Mouse (Mus musculus) heart, postnatal 25 days (tissue): ENCODE measurements around the gene S100a13. TPM values are rescaled to one million over a fixed set of nuclear protein-coding genes. Genes with fewer than 3 reads are reported as not detected.

ENCODE experiments used
- DNase-seq: peaks from one replicate; pipeline ENCODE4 v3.0.0; 2022; ENCODE audit warnings: low spot score
- intact Hi-C: fragments of 180-260 bp; cut with DNase I; formaldehyde crosslinking; loops from one replicate; pipeline ENCODE4 v1.15.1; 2025
- total RNA-seq, 2 experiments: library from RNA; stranded (reverse); gene quantifications; 2 replicates each; pipeline ENCODE4 v1.2.3; 2021

Gene S100a13
- total RNA-seq: 10 to 100 TPM; 27.1 to 29.7 TPM

- intact Hi-C loops: loop anchor here (5.0 kb wide), 1 partner anchor 98 kb away; the partner anchor contains the start of gene S100a6
- DNase-seq: peak; percentile 77
Measured at GRCm38 (mm10) chr3:90513796-90514590, at the start of gene S100a13, which contains the start of gene S100a1. TSS of gene S100a13 (plus strand) at chr3:90514435. TSS of gene S100a1 (minus strand) at chr3:90514392.

- DNase-seq: no peak
- intact Hi-C loops: loop anchor here (5.0 kb wide), 1 partner anchor 32 kb away; the partner anchor contains the start of gene Ints3
Measured at GRCm38 (mm10) chr3:90464552-90465080, 49.6 kb upstream of the S100a13 start.

- no peak for DNase-seq
- intact Hi-C loops: loop anchor here (5.0 kb wide), 1 partner anchor 33 kb away; the partner anchor contains the start of gene Ints3
Measured at GRCm38 (mm10) chr3:90465081-90465685, 49.1 kb upstream of the S100a13 start.

GRCm38 (mm10) chr3:90465686-90466310 lies 48.4 kb upstream of the S100a13 start, which contains the start of gene Npr1:
TSS of gene Npr1 (minus strand) at chr3:90465866.
- intact Hi-C loops: loop anchor here (1.0 to 5.0 kb wide), 2 partner anchors 33 to 53 kb away; partner anchors contain the start of gene Ints3
- peak; percentile 40 for DNase-seq

GRCm38 (mm10) chr3:90466311-90466766 lies 47.9 kb upstream of the S100a13 start:
- intact Hi-C loops: loop anchor here (1.0 to 5.0 kb wide), 2 partner anchors 34 to 54 kb away; partner anchors contain the start of gene Ints3
- peak; percentile 48 for DNase-seq

GRCm38 (mm10) chr3:90467618-90468300 lies 46.5 kb upstream of the S100a13 start:
- DNase-seq: no peak
- intact Hi-C loops: loop anchor here (5.0 kb wide), 1 partner anchor 35 kb away; the partner anchor contains the start of gene Ints3

GRCm38 (mm10) chr3:90472213-90472612 lies 42.0 kb upstream of the S100a13 start:
- intact Hi-C loops: no loop called here
- no peak for DNase-seq

GRCm38 (mm10) chr3:90475151-90475830 lies 38.9 kb upstream of the S100a13 start:
- intact Hi-C loops: no loop called here
- no peak for DNase-seq

GRCm38 (mm10) chr3:90475831-90476611 lies 38.2 kb upstream of the S100a13 start, which contains the start of gene Ilf2:
TSS of gene Ilf2 (plus strand) at chr3:90476126.
- intact Hi-C loops: loop anchor here (1.0 kb wide), 1 partner anchor 14 kb away; no protein-coding TSS in a partner anchor
- DNase-seq: peak; percentile 96

- intact Hi-C loops: no loop called here
Measured at GRCm38 (mm10) chr3:90486998-90487397, 27.2 kb upstream of the S100a13 start.

GRCm38 (mm10) chr3:90488576-90488975 lies 25.7 kb upstream of the S100a13 start:
- no peak for DNase-seq
- intact Hi-C loops: loop anchor here (2.0 kb wide), 1 partner anchor 164 kb away; no protein-coding TSS in a partner anchor

More at GRCm38 (mm10) chr3:90486998-90487397, 27.2 kb upstream of the S100a13 start:
- DNase-seq: no peak

GRCm38 (mm10) chr3:90490696-90491256 lies 23.5 kb upstream of the S100a13 start, which contains the start of gene Snapin:
TSS of gene Snapin (minus strand) at chr3:90491033.
- intact Hi-C loops: loop anchor here (1.0 to 5.0 kb wide), 3 partner anchors 14 to 217 kb away; partner anchors contain the start of gene Ilf2
- DNase-seq: peak; percentile 91

- DNase-seq: no peak
- intact Hi-C loops: loop anchor here (1.0 to 5.0 kb wide), 2 partner anchors 124 to 216 kb away; no protein-coding TSS in a partner anchor
Measured at GRCm38 (mm10) chr3:90491350-90491749, 22.9 kb upstream of the S100a13 start.

- no peak for DNase-seq
- intact Hi-C loops: loop anchor here (5.0 kb wide), 1 partner anchor 213 kb away; no protein-coding TSS in a partner anchor
Measured at GRCm38 (mm10) chr3:90493831-90494540, 20.2 kb upstream of the S100a13 start.

GRCm38 (mm10) chr3:90495850-90496525 lies 18.2 kb upstream of the S100a13 start:
- intact Hi-C loops: no loop called here
- no peak for DNase-seq

GRCm38 (mm10) chr3:90497597-90497996 lies 16.6 kb upstream of the S100a13 start:
- intact Hi-C loops: no loop called here
- DNase-seq: no peak
